Mouse (Mus musculus) adrenal gland, adult 18-20 months (tissue): ENCODE data around the gene Ercc6l2. TPM values are rescaled to one million over a fixed set of nuclear protein-coding genes. Genes with fewer than 3 reads are reported as not detected.

ENCODE experiments used
- DNase-seq, 2 experiments: peaks; one replicate each; pipeline ENCODE4 v3.0.0; 2021 to 2022; ENCODE audit warnings: low spot score in 2 of 2
- total RNA-seq, 2 experiments: library from RNA; stranded (reverse); gene quantifications; 1 replicate in 1 of 2; 2 replicates in 1 of 2; pipeline ENCODE4 v1.2.3; 2021

Ercc6l2 gene
- total RNA-seq, 2 experiments from 2014 or later, result 18.7 to 22.9 TPM

DNA sequence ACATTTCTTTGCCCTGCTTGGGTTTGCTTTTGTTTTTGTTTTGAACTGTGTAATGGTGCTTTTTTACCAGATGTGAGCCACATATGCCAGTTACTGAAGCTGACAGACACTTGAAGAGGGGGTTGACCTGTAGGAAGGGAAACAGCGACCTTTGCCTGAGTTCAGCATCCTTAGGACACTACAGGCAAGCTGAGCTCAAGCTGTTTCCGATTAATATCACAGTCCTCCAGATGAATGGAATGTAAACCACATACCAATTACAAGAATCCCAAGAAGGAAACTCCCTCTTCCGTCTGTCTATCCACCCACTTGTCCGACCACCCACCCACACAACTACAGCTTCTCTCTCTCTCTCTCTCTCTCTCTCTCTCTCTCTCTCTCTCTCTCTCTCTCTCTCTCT lies 112.3 kb downstream of the Ercc6l2 start:
- DNase-seq, result no peak

DNA sequence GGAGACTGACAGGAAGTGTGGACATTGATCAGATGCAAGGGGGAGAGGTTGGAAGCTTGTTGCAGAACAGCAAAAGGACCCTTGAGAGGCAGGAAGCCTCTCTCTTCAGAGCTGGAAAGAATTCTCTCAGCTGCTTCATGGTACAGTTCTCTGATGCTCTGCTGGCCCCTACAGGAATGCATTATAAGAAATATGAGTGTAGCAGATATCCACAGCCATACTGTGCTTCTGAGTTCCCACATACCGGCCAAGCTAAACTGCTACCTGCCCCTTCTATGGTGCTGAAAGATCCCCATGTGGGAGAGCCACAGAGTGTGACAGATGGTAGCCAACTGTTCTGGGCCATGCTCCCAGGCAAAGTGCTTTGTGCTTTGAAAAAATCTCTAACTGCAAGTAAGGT lies 114.3 kb downstream of the Ercc6l2 start:
- no peak for DNase-seq

DNA sequence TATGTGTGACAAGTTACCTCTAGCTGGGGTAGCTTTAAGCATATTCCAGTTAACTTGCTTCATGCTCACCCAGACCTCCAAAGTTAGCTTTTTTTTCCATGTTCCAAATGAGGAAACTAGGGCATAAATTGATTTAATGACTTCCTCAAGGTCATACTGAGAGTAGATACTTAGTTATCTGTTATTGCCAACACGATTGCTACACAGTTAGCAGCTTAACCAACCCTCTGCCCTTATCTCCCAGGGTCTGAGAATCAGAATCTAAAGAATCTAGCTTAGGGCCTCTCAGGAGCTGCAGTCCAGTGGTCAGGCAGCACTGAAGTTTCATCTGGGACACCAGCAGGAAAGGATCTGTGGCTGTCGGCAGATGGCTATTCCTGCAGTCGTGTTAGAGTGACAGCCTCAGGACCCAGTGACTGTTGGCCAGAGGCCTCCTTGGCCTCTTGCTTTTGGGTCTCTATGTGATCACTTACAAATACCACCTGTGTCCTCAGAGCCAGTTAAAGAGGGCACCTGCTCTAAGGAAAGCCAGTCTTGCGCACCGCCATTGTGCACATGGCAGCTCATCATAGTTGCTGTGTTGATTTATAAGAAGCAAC lies 115.0 kb downstream of the Ercc6l2 start:
- no peak for DNase-seq

DNA sequence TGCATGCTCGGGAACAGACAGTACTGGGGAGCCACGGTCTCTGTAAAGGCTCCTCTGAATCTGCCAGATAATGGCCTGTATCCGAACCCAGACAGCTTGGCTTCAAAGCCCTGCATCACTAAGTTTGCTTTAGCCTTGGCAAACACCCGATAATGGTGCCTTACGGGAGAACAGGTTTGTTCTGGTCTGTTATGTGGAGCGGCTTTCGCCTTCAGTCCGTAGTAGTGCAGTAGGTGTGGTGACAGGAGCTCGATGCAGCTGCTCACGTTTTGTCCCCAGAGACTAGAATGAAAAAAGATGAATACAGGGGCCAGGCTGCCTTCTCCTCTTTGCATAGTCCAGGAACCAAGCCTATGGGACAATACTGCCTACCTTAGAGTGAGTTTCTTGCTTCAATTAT lies 115.5 kb downstream of the Ercc6l2 start:
- DNase-seq, result no peak

DNA sequence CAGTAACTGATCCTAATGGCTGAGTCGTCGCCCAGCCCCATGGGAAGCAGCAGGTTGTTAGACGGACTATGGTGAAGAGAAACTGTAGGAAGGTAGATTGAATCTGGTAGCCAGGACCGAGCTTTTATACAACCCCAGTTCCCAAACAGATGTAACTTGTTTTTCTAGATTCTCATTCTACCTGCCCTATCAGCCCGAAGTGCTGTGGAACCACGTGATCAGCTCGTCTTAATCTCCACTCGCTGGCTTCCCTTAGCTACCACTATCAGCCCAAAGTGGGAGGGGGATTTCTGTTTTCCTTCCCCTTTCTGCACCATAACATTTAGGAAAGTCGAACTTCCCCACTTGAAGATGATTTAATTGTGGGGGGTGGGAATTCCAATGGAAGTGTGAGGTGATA lies 121.3 kb downstream of the Ercc6l2 start:
- no peak for DNase-seq

DNA sequence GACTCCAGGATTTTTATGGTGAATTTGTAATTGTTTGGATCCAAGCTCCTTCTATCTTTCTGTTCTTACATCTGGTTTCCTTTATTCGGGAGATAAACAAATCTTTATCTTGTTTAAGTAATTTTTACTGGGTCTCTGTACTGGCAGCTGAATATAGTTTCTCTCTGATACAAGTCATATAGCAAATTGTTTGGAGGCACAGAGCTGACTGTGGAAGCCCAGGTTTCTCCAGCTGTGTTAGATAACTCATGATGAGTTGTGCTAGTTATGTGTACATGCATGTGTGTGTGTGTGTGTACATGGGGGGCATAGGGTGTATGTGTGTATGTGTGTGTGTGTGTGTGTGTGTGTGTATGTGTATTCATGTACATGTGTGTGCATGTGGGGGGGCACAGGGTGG lies 125.2 kb downstream of the Ercc6l2 start:
- no peak for DNase-seq

DNA sequence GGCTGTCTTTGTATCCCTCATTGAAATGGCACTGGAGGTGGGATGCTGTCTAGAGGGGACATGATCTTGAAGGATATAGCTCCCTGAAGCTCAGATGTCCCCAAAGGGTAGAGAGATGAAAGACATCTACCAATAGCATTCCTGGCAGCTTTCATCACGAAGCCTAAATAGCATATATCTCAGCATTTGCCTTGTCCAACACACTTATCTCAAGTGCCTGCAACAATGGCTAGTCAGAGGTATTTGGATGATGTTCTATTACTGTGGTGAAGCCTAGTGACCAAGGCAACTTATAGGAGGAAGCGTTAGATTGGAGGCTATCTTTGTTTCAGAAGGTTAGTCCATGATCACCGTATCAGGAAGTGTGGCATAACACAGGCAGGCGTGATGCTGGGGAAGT lies 126.1 kb downstream of the Ercc6l2 start:
- DNase-seq, result no peak

DNA sequence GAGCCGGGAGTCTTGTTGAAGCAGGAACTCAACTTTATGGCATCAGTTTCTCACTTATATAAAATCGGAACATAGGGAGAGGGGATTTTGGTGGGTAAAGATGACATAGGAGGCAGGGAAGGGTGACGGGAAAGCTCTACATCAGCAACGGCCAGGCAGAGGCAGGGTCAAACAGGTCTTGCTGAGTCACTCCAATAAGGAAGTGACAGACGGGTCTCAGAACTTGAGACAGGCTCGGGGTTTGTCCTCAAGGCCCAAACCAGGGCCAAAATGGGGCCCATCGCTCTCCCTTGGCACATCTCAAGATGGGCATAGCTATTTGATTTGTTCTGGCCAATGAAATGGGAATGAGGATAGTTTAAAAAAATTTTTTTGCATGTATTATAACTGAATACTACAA lies 128.6 kb downstream of the Ercc6l2 start:
- no peak for DNase-seq

DNA sequence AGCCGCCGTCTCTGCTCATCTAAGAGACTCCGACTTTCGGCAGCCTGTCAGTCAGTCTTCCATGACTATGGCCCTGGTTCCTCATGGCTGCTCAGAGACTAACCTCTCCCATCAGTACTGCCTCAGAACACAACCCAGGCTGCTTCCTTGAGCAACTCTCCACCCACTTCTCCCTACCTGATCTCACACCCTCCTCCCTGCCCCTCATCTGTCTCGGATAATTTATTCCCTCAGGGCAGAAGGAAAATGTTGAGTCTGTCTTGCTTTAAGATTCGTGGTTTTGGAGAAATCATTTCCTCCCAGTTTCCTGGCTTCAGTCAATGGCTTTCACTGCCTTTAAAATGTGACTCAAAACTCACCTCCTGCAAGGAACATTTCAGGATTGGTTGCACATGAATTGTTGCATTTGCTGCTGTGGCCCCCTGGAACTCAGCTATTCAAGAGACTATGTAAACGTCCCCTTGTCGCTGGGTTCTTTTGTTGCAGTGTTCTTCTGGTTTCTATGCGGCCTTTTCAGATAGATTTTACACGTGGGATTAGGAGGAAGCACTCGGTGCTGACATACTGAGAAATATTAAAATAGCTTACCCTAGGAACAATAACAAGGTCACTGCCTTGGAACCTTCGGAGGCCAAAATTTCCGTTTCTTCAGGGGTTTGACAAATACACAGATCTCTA lies 129.4 kb downstream of the Ercc6l2 start:
- DNase-seq, result no peak

Other genes with a start within 250 kb of the Ercc6l2 start
- gene Ptch1, start 241.6 kb upstream of the Ercc6l2 start, total RNA-seq, result 10 to 100 TPM; 29.5 to 40.7 TPM